Mouse (Mus musculus) forebrain, embryonic 14.5 days (tissue): Measurements from ENCODE around the gene Olfr1230. TPM values are rescaled to one million over a fixed set of nuclear protein-coding genes. Genes with fewer than 3 reads are reported as not detected.

Experiments used
- ATAC-seq: fragments of 200-750 bp; cut with Nextera tagmentation; 2 replicates; pipeline ENCODE4 v1.8.0; 2017; ENCODE audit warnings: mild to moderate bottlenecking, moderate library complexity
- DNase-seq: peaks from one replicate; pipeline ENCODE4 v3.0.0-alpha.2; 2015; ENCODE audit warnings: low spot score
- H3K27ac ChIP-seq: fragments of 300-500 bp; sonication (generic); 2 replicates; pipeline ENCODE4 v1.5.1; 2014; ENCODE audit warnings: low read depth, mild to moderate bottlenecking, control low read depth, low read length, moderate library complexity
- H3K27me3 ChIP-seq: fragments of 300-500 bp; sonication (generic); replicated peaks from 2 replicates; pipeline ENCODE4 v1.6.1; 2014; ENCODE audit warnings: low read length, control low read depth, mixed read lengths; ENCODE audit not compliant: control insufficient read depth, insufficient read depth
- H3K36me3 ChIP-seq: fragments of 300-500 bp; sonication (generic); 2 replicates; pipeline ENCODE4 v1.6.1; 2014; ENCODE audit warnings: low read length, control low read depth; ENCODE audit not compliant: control insufficient read depth, insufficient read depth
- H3K4me1 ChIP-seq: fragments of 300-500 bp; sonication (generic); 2 replicates; pipeline ENCODE4 v1.6.1; 2014; ENCODE audit warnings: antibody characterized with exemption, low read length, control low read depth; ENCODE audit not compliant: control insufficient read depth, insufficient read depth
- H3K4me2 ChIP-seq: fragments of 300-500 bp; sonication (generic); 2 replicates; pipeline ENCODE4 v1.6.1; 2014; ENCODE audit warnings: mild to moderate bottlenecking, control low read depth, low read length
- H3K4me3 ChIP-seq: fragments of 300-500 bp; sonication (generic); 2 replicates; pipeline ENCODE4 v1.5.1; 2014; ENCODE audit warnings: low read depth, low read length, control low read depth
- H3K9ac ChIP-seq: fragments of 300-500 bp; sonication (generic); 2 replicates; pipeline ENCODE4 v1.6.1; 2014; ENCODE audit warnings: mild to moderate bottlenecking, low read length, control low read depth, moderate library complexity
- H3K9me3 ChIP-seq: fragments of 300-500 bp; sonication (generic); replicated peaks from 2 replicates; pipeline ENCODE4 v1.6.1; 2016; ENCODE audit warnings: low read length, control low read depth, mixed read lengths; ENCODE audit not compliant: control insufficient read depth
- WGBS: fragments of 180-500 bp; shearing (Covaris S2); extraction: QIAGEN DNeasy Blood & Tissue Kit; methylation state at CpG from one replicate; pipeline ENCODE4 v1.1.7; 2014; 5-methylcytosine and 5-hydroxymethylcytosine counted together
- polyA plus RNA-seq: library from polyadenylated mRNA; unstranded; fragments of >200 nt; fragmentation: Nextera tagmentation; extraction: Ambion mirVana; gene quantifications from 2 replicates; pipeline ENCODE4 v1.2.1, GENCODE M21; 2014

Gene Olfr1230
- polyA plus RNA-seq, result not detected in 2 replicates

DNA sequence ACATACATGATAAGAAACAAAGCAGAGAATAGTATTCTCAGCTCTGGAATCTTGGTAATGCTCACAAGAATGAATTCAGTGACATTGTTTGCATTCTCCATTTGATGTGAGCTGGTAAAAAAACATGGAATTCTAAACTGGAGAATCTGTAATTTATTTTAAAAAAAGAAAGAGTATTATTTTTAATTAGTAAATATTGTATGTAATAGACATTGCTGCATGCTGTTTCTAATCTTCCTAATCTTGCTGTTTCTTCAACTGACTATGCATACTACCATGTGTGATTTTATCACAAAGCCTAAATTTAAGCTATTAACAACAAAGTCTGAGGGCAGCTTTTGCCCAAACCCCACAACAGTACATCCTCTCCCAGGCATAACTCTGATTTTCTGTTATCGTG lies at the start of gene Olfr1230:
Olfr1230 (minus strand) TSS at position 101 of the 400 bp plus-strand sequence.
- Histone ChIP-seq H3K4me1 (no peaks in the 10 kb centered on the region), H3K4me2 (no peak within 1 kb of the TSS), H3K9ac (no peak within 1 kb of the TSS), H3K4me3 (no peak within 1 kb of the TSS), H3K27me3 (no peaks in the 10 kb centered on the region), H3K9me3 (no peaks in the 10 kb centered on the region), H3K36me3 (no peaks in the 10 kb centered on the region), H3K27ac (no peak within 1 kb of the TSS)
- no peak for DNase-seq
- 92% methylated on average over 1 of the region's 1 CpGs for WGBS
- ATAC-seq, result no peak

DNA sequence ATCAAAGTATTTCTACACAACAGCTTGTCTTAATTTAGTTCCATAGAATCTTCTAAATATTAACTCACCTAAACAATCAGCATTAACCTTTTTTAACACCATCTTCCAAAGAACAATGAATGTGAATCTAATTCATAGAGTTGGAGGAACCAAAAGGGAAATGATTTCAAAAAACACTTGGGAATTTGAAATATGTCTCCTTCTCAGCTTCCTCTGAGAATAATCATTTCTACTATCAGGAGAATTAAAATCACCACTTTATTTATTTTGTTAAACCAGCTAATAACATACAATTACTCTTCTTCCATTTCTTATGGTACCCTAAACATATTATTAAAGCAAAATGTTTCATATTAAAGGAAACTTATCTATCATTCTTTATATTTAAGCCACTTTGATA lies 45.2 kb upstream of the Olfr1230 start, which contains the start of gene Olfr1233:
Olfr1233 (minus strand) TSS at position 101 of the 400 bp plus-strand sequence.
- Histone ChIP-seq H3K9me3 (no peaks in the 10 kb centered on the region), H3K36me3 (no peaks in the 10 kb centered on the region), H3K4me3 (no peak within 1 kb of the TSS), H3K27ac (no peak within 1 kb of the TSS), H3K9ac (no peak within 1 kb of the TSS), H3K4me1 (no peaks in the 10 kb centered on the region), H3K4me2 (no peak within 1 kb of the TSS), H3K27me3 (no peaks in the 10 kb centered on the region)
- DNase-seq (no peak), ATAC-seq (no peak)

DNA sequence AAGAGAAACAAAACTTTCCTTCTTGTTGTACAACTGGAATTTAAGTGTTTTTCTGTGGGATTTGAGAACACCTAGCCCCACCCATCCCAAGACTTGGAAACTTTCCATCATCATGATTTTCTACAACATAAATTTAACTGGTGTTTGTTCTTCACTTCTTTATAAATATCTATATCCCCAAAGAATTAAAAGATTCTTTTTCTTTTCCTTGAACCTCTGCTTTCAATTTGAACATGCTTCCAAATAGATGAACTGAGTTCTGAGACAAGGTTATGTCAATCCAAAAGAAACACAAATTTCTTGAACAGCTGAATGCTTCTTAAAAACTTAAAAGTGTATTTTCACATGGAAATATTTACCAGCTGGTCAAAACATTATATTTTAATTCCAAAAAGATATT lies 32.5 kb upstream of the Olfr1230 start, which contains the start of gene Olfr1232:
Olfr1232 (minus strand) TSS at position 101 of the 400 bp plus-strand sequence.
- Histone ChIP-seq H3K36me3 (no peaks in the 10 kb centered on the region), H3K4me2 (no peak within 1 kb of the TSS), H3K27ac (no peak within 1 kb of the TSS), H3K4me3 (no peak within 1 kb of the TSS), H3K9ac (no peak within 1 kb of the TSS), H3K27me3 (no peaks in the 10 kb centered on the region), H3K9me3 (no peaks in the 10 kb centered on the region), H3K4me1 (no peaks in the 10 kb centered on the region)
- ATAC-seq (no peak), DNase-seq (no peak)

DNA sequence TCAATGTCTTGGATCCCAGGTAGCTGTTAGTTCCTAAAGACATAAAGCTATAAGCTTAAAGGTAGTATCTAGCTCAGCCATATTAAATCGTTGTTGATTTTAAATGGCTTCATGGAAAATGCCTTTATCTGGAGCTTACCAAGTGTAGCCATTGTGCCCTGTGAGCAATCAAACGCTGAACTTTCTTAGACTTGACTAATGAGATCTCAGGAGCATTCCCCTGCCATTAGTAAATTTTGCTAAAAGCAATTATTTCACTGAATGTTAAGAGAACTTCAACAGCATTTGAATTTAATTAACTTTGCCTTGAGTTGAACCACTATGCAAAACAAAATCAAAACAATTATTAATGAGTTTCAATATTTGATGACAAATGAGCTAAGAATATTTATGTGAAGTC lies 9.9 kb upstream of the Olfr1230 start, which contains the start of gene Olfr1231:
Olfr1231 (minus strand) TSS at position 101 of the 400 bp plus-strand sequence.
- DNase-seq, result no peak
- no peak for ATAC-seq
- H3K9ac ChIP-seq, result no peak within 1 kb of the TSS
- 55% methylated on average over 2 of the region's 2 CpGs for WGBS
- no peaks in the 10 kb centered on the region for H3K27me3 ChIP-seq
- no peak within 1 kb of the TSS for H3K4me3 ChIP-seq
- no peaks in the 10 kb centered on the region for H3K4me1 ChIP-seq
- no peaks in the 10 kb centered on the region for H3K36me3 ChIP-seq
- no peaks in the 10 kb centered on the region for H3K9me3 ChIP-seq
- no peak within 1 kb of the TSS for H3K27ac ChIP-seq
- H3K4me2 ChIP-seq, result no peak within 1 kb of the TSS

DNA sequence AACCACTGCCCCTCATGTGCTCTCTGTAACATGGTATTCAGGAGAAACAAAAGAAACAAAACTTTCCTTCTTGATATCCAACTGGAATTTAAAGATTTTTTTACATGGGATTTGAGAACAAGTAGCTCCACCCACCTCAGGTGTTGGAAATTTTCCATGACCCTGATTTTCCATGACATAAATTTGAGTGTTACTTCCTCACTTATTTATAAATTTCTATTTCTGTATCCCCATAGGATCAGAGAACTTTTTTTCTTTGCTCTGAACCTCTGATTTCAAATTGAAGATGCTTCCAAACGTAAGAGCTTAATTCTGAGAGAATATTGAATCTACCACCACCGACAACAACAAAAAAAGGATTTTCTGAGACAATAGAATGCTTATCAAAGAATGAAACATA lies 9.2 kb downstream of the Olfr1230 start, which contains the start of gene Olfr1229:
Olfr1229 (minus strand) TSS at position 101 of the 400 bp plus-strand sequence.
- Histone ChIP-seq H3K4me2 (no peak within 1 kb of the TSS), H3K4me3 (no peak within 1 kb of the TSS), H3K27ac (no peak within 1 kb of the TSS), H3K9ac (no peak within 1 kb of the TSS), H3K4me1 (no peaks in the 10 kb centered on the region), H3K27me3 (no peaks in the 10 kb centered on the region), H3K9me3 (no peaks in the 10 kb centered on the region), H3K36me3 (no peaks in the 10 kb centered on the region)
- DNase-seq, result no peak
- 78% methylated on average over 2 of the region's 2 CpGs for WGBS
- ATAC-seq, result no peak

DNA sequence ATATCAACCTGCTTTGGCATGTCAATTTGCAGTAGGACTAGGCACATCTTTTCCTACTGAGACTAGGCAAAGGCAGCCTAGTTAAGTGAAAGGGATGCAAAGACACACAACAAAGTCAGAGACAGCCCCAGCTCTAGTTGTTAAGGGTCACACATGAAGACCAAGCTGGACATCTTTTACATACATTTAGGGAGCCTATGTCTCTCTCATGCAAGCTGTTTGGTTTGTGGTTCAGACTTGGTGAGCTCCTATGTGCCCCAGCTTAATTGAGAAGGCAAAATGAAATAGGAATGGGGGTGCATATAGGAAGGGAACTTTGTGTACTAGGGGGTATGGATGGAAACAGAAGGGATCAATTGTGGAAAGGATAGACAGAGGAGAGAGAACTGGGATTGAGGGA lies 43.1 kb downstream of the Olfr1230 start, which contains the start of gene Olfr1228:
Olfr1228 (minus strand) TSS at position 101 of the 400 bp plus-strand sequence.
- H3K9me3 ChIP-seq, result no peaks in the 10 kb centered on the region
- H3K27ac ChIP-seq, result no peak within 1 kb of the TSS
- no peaks in the 10 kb centered on the region for H3K36me3 ChIP-seq
- no peaks in the 10 kb centered on the region for H3K27me3 ChIP-seq
- H3K4me3 ChIP-seq, result no peak within 1 kb of the TSS
- H3K4me1 ChIP-seq, result no peaks in the 10 kb centered on the region
- H3K9ac ChIP-seq, result no peak within 1 kb of the TSS
- ATAC-seq (no peak), DNase-seq (no peak)
- no peak within 1 kb of the TSS for H3K4me2 ChIP-seq

Other genes with a start within 250 kb of the Olfr1230 start
- not detected in 2 replicates for gene Olfr1218, start 236.1 kb downstream of the Olfr1230 start, polyA plus RNA-seq
- not detected in 2 replicates for gene Olfr1219, start 213.8 kb downstream of the Olfr1230 start, polyA plus RNA-seq
- gene Olfr1220, start 190.4 kb downstream of the Olfr1230 start, polyA plus RNA-seq, result not detected in 2 replicates
- not detected in 2 replicates for gene Olfr1221, start 180.0 kb downstream of the Olfr1230 start, polyA plus RNA-seq
- gene Olfr1222, start 164.2 kb downstream of the Olfr1230 start, polyA plus RNA-seq, result not detected in 2 replicates
- gene Olfr1223, start 145.7 kb downstream of the Olfr1230 start, polyA plus RNA-seq, result not detected in 2 replicates
- not detected in 2 replicates for gene Olfr1224-ps1, start 133.2 kb downstream of the Olfr1230 start, polyA plus RNA-seq
- gene Olfr1225, start 122.6 kb downstream of the Olfr1230 start, polyA plus RNA-seq, result not detected in 2 replicates
- gene Olfr1226, start 97.2 kb downstream of the Olfr1230 start, polyA plus RNA-seq, result not detected in 2 replicates
- gene Olfr1228, start 43.2 kb downstream of the Olfr1230 start, polyA plus RNA-seq, result not detected in 2 replicates
- gene Olfr1229, start 9.3 kb downstream of the Olfr1230 start, polyA plus RNA-seq, result not detected in 2 replicates
- gene Olfr1231, start 9.8 kb upstream of the Olfr1230 start, polyA plus RNA-seq, result not detected in 2 replicates
- gene Olfr1232, start 32.4 kb upstream of the Olfr1230 start, polyA plus RNA-seq, result not detected in 2 replicates
- gene Olfr1233, start 45.1 kb upstream of the Olfr1230 start, polyA plus RNA-seq, result not detected in 2 replicates
- not detected in 2 replicates for gene Olfr1234, start 67.6 kb upstream of the Olfr1230 start, polyA plus RNA-seq
- not detected in 2 replicates for gene Olfr1238, start 112.4 kb upstream of the Olfr1230 start, polyA plus RNA-seq
- gene Olfr1239, start 123.1 kb upstream of the Olfr1230 start, polyA plus RNA-seq, result not detected in 2 replicates
- gene Olfr1240, start 145.7 kb upstream of the Olfr1230 start, polyA plus RNA-seq, result not detected in 2 replicates
- not detected in 2 replicates for gene Olfr1241, start 189.9 kb upstream of the Olfr1230 start, polyA plus RNA-seq
- gene Olfr1242, start 201.1 kb upstream of the Olfr1230 start, polyA plus RNA-seq, result not detected in 2 replicates
- not detected in 2 replicates for gene Olfr1243, start 234.2 kb upstream of the Olfr1230 start, polyA plus RNA-seq